Mouse (Mus musculus) forelimb bud, embryonic 11.5 days (tissue): Measurements from ENCODE around the gene Gm49450.
"Not testable (repeated sequence)": the region's sequence is repeated elsewhere in the genome, so short reads cannot be mapped to it uniquely, and the experiment has no call there.

Experiments used
- DNase-seq: peaks from one replicate; pipeline ENCODE4 v3.0.0-alpha.2; 2012; ENCODE audit warnings: low read depth, low spot score

Gene Gm49450

DNA sequence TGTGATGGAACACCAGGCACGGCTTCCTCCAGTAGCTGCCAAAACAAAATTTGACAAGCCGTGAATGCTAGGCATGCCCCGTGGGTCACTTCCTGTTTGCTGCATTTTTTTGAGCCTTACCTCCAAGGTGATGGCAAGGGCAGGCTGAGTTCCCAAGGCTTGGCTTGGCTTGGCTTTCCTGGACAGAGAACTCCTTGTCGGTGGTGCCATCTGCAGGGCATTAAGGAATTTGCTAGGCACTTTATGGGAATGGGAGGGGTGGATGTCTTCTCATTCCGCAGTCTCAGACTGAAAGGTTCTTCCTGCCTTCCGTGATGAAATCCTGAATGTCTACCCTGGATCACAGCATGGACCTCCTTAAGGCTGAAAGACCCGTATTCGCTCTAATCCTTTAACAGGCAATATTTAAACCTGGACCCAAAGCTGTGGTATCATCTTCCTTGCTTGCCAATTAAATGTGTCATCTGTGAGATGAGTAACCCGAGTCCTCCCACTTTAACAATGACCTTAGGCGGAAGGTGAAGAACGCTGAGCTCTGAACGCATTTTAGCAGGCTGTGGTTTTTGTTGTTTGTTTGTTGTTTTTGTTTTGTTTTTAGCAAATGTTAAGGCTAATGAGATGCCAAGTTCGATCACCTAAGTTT lies 24.6 kb downstream of the Gm49450 start:
- peak; percentile 78 for DNase-seq

- DNase-seq, result no peak
Observed at GRCm38 (mm10) chr15:98927566-98927965, 25.8 kb downstream of the Gm49450 start.

DNA sequence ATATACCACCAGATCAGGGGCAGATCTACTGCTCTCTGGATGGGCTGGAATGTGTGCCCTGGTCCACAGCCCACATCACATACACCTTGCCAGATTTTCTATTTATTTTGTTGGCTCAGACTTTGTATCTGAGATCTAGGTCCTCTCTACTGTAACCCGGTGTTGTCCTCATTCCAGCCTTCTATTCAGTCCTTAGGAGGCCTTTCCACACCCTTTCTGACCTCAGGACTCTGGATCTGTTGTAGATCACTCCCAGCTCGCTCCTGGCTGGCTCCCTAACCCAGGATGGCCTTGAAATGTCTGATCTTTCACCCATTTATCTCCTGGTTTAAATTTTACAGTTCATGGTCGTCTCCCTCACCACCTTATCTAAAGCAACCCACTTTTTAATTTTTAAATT lies 28.7 kb downstream of the Gm49450 start:
- DNase-seq, result no peak

GRCm38 (mm10) chr15:98923031-98923537 lies 30.3 kb downstream of the Gm49450 start:
- DNase-seq, result no peak

GRCm38 (mm10) chr15:98922581-98922980 lies 30.8 kb downstream of the Gm49450 start:
- no peak for DNase-seq

- DNase-seq, result no peak
Observed at GRCm38 (mm10) chr15:98921510-98921909, 31.8 kb downstream of the Gm49450 start.

DNA sequence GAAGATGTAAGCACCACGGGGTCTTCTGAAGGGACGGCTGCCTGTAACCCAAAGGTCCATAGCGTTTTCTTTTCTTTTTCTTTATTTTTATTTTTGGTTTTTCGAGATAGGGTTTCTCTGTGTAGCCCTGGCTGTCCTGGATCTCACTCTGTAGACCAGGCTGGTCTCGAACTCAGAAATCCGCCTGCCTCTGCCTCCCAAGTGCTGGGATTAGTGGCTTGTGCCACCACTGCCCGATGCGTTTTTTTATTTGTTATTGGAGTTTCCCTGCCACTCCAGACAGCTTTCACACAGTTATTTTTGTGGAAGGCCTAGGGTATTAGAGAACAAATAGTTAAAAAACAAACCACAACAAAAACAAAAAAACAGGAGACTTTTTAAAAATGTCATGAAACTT lies 34.9 kb downstream of the Gm49450 start:
- DNase-seq, result not testable (repeated sequence)

GRCm38 (mm10) chr15:98917538-98918498 lies 35.5 kb downstream of the Gm49450 start, which contains the start of gene Lmbr1l:
Gene Lmbr1l (minus strand): TSS chr15:98918231.
- DNase-seq, result peak; percentile 99

GRCm38 (mm10) chr15:98917091-98917490 lies 36.3 kb downstream of the Gm49450 start:
- DNase-seq, result no peak

GRCm38 (mm10) chr15:98916016-98916415 lies 37.3 kb downstream of the Gm49450 start:
- no peak for DNase-seq

DNA sequence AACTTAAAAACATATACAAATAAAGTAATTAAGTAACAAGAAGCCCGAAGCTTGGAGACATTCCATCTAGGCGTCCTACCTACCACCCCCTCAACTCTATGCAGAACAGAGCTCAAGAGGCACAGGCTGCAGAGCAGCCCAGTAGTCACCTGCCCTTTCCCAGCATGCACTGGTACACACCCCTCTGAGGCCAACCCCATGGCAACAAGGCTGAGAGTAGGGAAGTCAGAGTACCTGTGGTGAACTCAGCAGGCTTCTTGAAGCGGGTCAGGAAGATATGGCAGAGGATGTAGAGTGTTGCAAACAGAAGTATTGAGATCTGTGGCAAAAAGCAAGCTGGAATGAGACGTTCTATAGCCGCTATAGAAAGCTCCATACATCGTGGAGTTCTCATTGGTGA lies 38.4 kb downstream of the Gm49450 start:
- DNase-seq, result no peak

- DNase-seq, result peak; percentile 65
Observed at GRCm38 (mm10) chr15:98904692-98905091, 48.7 kb downstream of the Gm49450 start.

- no peak for DNase-seq
Observed at GRCm38 (mm10) chr15:98902600-98902999, 50.8 kb downstream of the Gm49450 start.

- DNase-seq, result no peak
Observed at GRCm38 (mm10) chr15:98901530-98901929, 51.8 kb downstream of the Gm49450 start.

- DNase-seq, result no peak
Observed at GRCm38 (mm10) chr15:98897928-98898800, 55.2 kb downstream of the Gm49450 start, which contains the start of gene Dhh. Gene Dhh (minus strand): TSS chr15:98898540.

DNA sequence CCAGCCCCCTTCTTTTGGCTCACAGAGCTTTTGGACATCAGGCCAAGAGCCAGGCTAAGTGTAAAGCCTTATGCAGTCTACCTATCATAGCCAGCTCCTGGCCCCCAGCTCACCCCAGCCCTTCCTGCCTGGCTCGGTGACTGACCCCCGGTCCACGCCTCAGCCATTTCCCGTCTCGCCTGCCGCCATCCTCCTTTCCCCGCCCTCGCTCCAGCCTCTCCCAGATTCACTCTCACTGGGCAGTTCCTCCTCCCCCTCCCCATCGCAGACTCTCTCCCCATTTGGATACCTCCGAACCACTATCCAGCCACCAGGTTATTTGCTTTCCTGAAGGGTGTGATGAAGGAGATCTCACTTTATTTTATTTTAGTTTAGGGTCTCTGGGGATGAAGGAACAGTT lies 55.9 kb downstream of the Gm49450 start:
- DNase-seq, result no peak

DNA sequence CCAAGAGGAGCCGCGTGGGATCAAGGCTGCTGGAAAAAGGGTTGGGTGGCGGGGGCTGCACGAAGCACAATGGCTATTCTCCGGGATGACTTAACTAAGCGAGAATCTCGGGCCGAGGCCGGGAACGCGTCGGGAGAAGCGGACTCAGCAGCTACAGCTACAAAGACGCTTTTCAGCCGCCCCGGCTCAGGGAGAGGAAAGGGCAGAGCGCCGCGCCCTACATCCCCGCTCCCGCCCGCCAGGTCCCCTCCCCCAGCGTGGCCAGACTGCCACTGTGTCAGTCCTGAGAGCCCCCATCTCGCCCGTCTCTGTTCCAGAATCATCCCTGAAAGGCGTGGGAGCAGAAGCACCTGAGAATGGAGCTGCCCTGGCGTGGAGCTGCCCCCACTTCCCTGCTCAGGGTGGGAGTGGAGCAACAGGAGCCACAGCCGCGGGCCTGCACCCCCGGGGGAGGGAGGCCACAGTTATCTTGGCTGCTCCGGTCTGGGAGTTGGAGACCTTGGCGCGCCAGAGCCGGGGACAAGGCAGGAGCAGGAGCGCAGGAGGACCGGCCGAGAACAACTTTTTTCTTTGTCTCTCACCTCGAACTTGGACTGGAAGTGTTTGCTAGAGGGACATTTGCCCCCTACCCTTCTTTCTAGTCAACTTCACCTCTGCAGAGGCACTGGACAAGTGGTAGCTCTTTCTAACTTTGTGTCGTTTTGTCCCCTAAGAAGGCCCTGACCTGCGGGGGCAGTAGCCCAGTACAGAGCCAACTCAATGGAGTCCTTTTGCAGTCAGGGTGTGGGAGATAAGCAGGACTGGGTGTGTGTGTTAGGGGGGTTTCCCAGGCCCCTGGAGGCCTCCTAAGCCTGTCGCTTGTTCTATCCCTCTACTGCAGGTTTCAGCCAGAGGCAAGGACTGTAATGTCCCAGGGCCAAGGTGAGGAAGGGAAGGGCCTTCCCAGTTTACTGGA lies 57.4 kb downstream of the Gm49450 start:
- DNase-seq, result no peak

DNA sequence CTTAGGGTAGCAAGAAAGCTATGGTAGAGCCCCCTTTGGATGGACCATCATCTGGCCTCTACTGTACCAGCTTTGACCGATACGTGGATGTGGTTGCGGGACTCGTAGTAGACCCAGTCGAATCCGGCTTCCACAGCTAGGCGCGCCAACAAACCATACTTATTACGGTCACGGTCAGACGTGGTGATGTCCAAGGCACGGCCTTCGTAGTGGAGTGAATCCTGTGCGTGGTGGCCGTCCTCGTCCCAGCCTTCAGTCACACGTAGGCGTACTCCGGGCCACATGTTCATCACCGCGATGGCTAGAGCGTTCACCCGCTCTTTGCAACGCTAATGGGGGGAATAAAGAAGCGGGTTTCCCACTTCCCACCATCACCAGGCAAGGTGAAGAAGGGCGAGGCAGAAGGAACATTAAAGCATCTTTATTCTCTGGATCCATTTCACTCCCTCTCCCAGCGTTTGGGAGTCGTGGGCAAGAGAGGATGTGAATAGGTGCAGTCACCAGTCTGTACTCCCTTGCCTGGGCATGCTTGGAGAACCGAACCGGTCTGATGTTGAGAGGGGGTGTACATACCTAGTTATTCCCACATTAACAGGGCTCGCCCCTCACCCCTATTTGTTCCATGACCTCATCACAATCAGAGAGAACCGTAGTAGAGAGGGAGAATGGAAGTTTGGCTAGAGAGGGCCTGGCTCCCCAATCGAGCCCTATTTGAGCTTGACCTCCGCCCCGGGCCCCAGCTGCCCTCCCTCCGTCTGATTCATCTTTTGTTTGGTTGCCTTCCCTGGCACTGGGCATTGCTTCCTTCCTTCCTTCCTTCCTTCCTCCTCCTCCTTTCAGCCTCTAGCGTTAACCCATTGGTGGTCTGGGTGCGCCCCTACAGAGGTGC lies 58.4 kb downstream of the Gm49450 start:
- no peak for DNase-seq
